Mouse (Mus musculus) megakaryocyte-erythroid progenitor cell, adult 5-6 weeks (primary cell): ENCODE results near the gene Zfpm1. TPM values are rescaled to one million over a fixed set of nuclear protein-coding genes. Genes with fewer than 3 reads are reported as not detected.
"Not testable (repeated sequence)": the region's sequence is repeated elsewhere in the genome, so short reads cannot be mapped to it uniquely, and the experiment has no call there.

Experiments
- ATAC-seq: replicated peaks from 2 replicates; pipeline ENCODE4 v1.8.0; 2016; ENCODE audit warnings: mild to moderate bottlenecking, inconsistent platforms; ENCODE audit not compliant: severe bottlenecking, poor library complexity, low FRiP score, low TSS enrichment
- total RNA-seq, 2 experiments: library from RNA; stranded (forward) in 1 of 2; stranded (reverse) in 1 of 2; fragments of 200-1000, 215-1000 nt in 1 of 2; fragments of >200 nt in 1 of 2; fragmentation: Nextera tagmentation in 1 of 2; gene quantifications; 2 replicates each; pipeline ENCODE4 v1.2.3; 2014 to 2017

Gene Zfpm1
- total RNA-seq, 2 experiments from 2014 or later, result 102 to 188 TPM

GRCm38 (mm10) chr8:122319045-122319707 lies 37.2 kb downstream of the Zfpm1 start:
- no peak for ATAC-seq

- no peak for ATAC-seq
Observed at GRCm38 (mm10) chr8:122319708-122320075, 37.8 kb downstream of the Zfpm1 start.

- no peak for ATAC-seq
Observed at GRCm38 (mm10) chr8:122320541-122320940, 38.6 kb downstream of the Zfpm1 start.

- peak; percentile 68 for ATAC-seq
Observed at GRCm38 (mm10) chr8:122321455-122321921, 39.5 kb downstream of the Zfpm1 start.

- ATAC-seq, result peak; percentile 1; the same call in 1 of the 2 replicates
Observed at GRCm38 (mm10) chr8:122322126-122322525, 40.2 kb downstream of the Zfpm1 start.

GRCm38 (mm10) chr8:122322792-122323191 lies 40.9 kb downstream of the Zfpm1 start:
- 0 out of 2 replicates have a peak, but pooled peaks have one; percentile 1 for ATAC-seq

GRCm38 (mm10) chr8:122323951-122324402 lies 42.0 kb downstream of the Zfpm1 start:
- not testable (repeated sequence) for ATAC-seq

- no peak for ATAC-seq
Observed at GRCm38 (mm10) chr8:122325196-122325595, 43.3 kb downstream of the Zfpm1 start.

GRCm38 (mm10) chr8:122326114-122326542 lies 44.2 kb downstream of the Zfpm1 start:
- no peak for ATAC-seq

GRCm38 (mm10) chr8:122329072-122329471 lies 47.1 kb downstream of the Zfpm1 start:
- no peak for ATAC-seq

- ATAC-seq, result peak; percentile 46
Observed at GRCm38 (mm10) chr8:122329553-122330239, 47.8 kb downstream of the Zfpm1 start.

GRCm38 (mm10) chr8:122330446-122331133 lies 48.6 kb downstream of the Zfpm1 start:
- ATAC-seq, result peak; percentile 36

GRCm38 (mm10) chr8:122331134-122331523 lies 49.2 kb downstream of the Zfpm1 start:
- no peak for ATAC-seq

- ATAC-seq, result 0 out of 2 replicates have a peak, but pooled peaks have one; percentile 11
Observed at GRCm38 (mm10) chr8:122332753-122333506, 51.0 kb downstream of the Zfpm1 start.

GRCm38 (mm10) chr8:122333531-122333930 lies 51.6 kb downstream of the Zfpm1 start:
- ATAC-seq, result no peak

GRCm38 (mm10) chr8:122334791-122335490 lies 53.0 kb downstream of the Zfpm1 start:
- ATAC-seq, result no peak

- no peak for ATAC-seq
Observed at GRCm38 (mm10) chr8:122335638-122336250, 53.8 kb downstream of the Zfpm1 start.

GRCm38 (mm10) chr8:122336251-122336910 lies 54.4 kb downstream of the Zfpm1 start:
- no peak for ATAC-seq
